10 mouse cellular contexts compared by ENCODE assay signal in genomic region chr8:123520048-123520447, GRCm38 (mm10). TPM values are rescaled to one million over a fixed set of nuclear protein-coding genes. Genes with fewer than 3 reads are reported as not detected.
DNase-seq lines count a peak whose midpoint lies in the region; ATAC-seq and TF ChIP-seq lines count a peak whose summit lies in the region.
"Not testable (repeated sequence)": the region's sequence is repeated elsewhere in the genome, so short reads cannot be mapped to it uniquely, and the experiment has no call there.
"Had no signal": no experiment of that assay in that cellular context is flagged by ENCODE, and none has a peak within 500 bp of the region (broad histone marks: within the 10 kb centered on the region; RNA-seq: fewer than 3 reads in every experiment).

No protein-coding gene starts in this region.

- peaks cover 6 to 17% of the 10 kb centered on the region in 2 experiments for H3K4me1 ChIP-seq in CH12.LX (ENCODE audit: control insufficient read depth in 1 of 2, insufficient read depth in 2 of 2)
- not testable (repeated sequence) for H3K4me1 ChIP-seq in MEL (ENCODE audit: control insufficient read depth in 1 of 2, insufficient read depth in 2 of 2, low read length in 2 of 2); kidney, postnatal 0 days (replicated peaks; ENCODE audit: insufficient read depth, low read length)
- peaks cover 26% of the 10 kb centered on the region for H3K4me1 ChIP-seq in hindbrain, embryonic 10.5 days (replicated peaks)
- H3K4me1 ChIP-seq in hindbrain, embryonic 15.5 days (replicated peaks): peaks cover 28% of the 10 kb centered on the region
- peaks cover 35% of the 10 kb centered on the region for H3K4me1 ChIP-seq in neural tube, embryonic 15.5 days

- in situ Hi-C loops in CH12.LX (cut with MboI; ENCODE audit: low pct_ligation_motif_present, low pct_unique_long_range_greater_than_20kb, low sequenced_read_pairs): not testable (repeated sequence)

- not testable (repeated sequence) for DNase-seq in CH12.LX (ENCODE audit: extremely low read depth); hindbrain, embryonic 10.5 days (ENCODE audit: low spot score); kidney, postnatal 0 days (ENCODE audit: low spot score)
- peak; percentile 21 for DNase-seq in MEL (ENCODE audit: low read depth, low spot score)

- TF ChIP-seq POLR2A in CH12.LX (IDR thresholded peaks at IDR 0.05; ENCODE audit: low read depth, low read length); MEL (IDR thresholded peaks at IDR 0.05; ENCODE audit: control insufficient read depth in 1 of 2, insufficient read depth in 1 of 2, low read depth in 1 of 2, low read length in 2 of 2, poor library complexity in 1 of 2); myocyte (IDR thresholded peaks at IDR 0.05; ENCODE audit: insufficient read length, low read depth): not testable (repeated sequence)

- not testable (repeated sequence) for TF ChIP-seq EP300 in CH12.LX (IDR thresholded peaks at IDR 0.05; ENCODE audit: low read length); MEL (IDR thresholded peaks at IDR 0.05; ENCODE audit: low read depth in 1 of 2, low read length in 2 of 2)

- not testable (repeated sequence) for H3ac ChIP-seq in myocyte (ENCODE audit: control insufficient read depth, insufficient read length)

- H3K27ac ChIP-seq in CH12.LX (ENCODE audit: insufficient read depth, low read depth); MEL (ENCODE audit: control insufficient read depth, low read depth, low read length); hindbrain, embryonic 10.5 days; hindbrain, embryonic 15.5 days (replicated peaks); kidney, postnatal 0 days; neural tube, embryonic 15.5 days (replicated peaks): not testable (repeated sequence)

- peaks cover 25% of the 10 kb centered on the region for H3K27me3 ChIP-seq in CH12.LX (replicated peaks)
- not testable (repeated sequence) for H3K27me3 ChIP-seq in MEL (ENCODE audit: control insufficient read depth in 1 of 2, insufficient read depth in 2 of 2, low read length in 2 of 2); hindbrain, embryonic 15.5 days; kidney, postnatal 0 days (ENCODE audit: insufficient read depth, low read length); myocyte (ENCODE audit: control insufficient read depth, insufficient read depth, insufficient read length); neural tube, embryonic 15.5 days (replicated peaks)
- peaks cover 27% of the 10 kb centered on the region for H3K27me3 ChIP-seq in hindbrain, embryonic 10.5 days (ENCODE audit: insufficient read depth, poor library complexity, severe bottlenecking)

- not testable (repeated sequence) for H3K79me2 ChIP-seq in CH12.LX (replicated peaks; ENCODE audit: control insufficient read depth, extremely low read depth, insufficient read depth, poor library complexity, severe bottlenecking); MEL (ENCODE audit: control insufficient read depth, insufficient read depth, low read length, poor library complexity)
- H3K79me2 ChIP-seq in myocyte (ENCODE audit: control insufficient read depth, insufficient read depth): peaks cover 11% of the 10 kb centered on the region

- TF ChIP-seq RAD21 in CH12.LX (IDR thresholded peaks at IDR 0.05; ENCODE audit: low read depth, low read length); MEL (IDR thresholded peaks at IDR 0.05; ENCODE audit: low read depth, low read length): not testable (repeated sequence)

- 83% methylated on average over 1 of the region's 1 CpGs for WGBS in hindbrain, embryonic 10.5 days
- WGBS in hindbrain, embryonic 15.5 days: 81% methylated on average over 1 of the region's 1 CpGs
- WGBS in kidney, postnatal 0 days: 93% methylated on average over 1 of the region's 1 CpGs
- 97% methylated on average over 1 of the region's 1 CpGs for WGBS in neural tube, embryonic 15.5 days

- H3K36me3 ChIP-seq in CH12.LX (replicated peaks in 1 of 2; ENCODE audit: control insufficient read depth in 1 of 2, insufficient read depth in 1 of 2, low read length in 1 of 2) (peaks cover 29 to 43% of the 10 kb centered on the region in 2 experiments), myocyte (ENCODE audit: control insufficient read depth, insufficient read depth) (peaks cover 16% of the 10 kb centered on the region)
- not testable (repeated sequence) for H3K36me3 ChIP-seq in MEL (ENCODE audit: control insufficient read depth in 1 of 2, insufficient read depth in 2 of 2, low read length in 2 of 2)
- peaks cover 49% of the 10 kb centered on the region for H3K36me3 ChIP-seq in hindbrain, embryonic 10.5 days
- H3K36me3 ChIP-seq in hindbrain, embryonic 15.5 days: peaks cover 36% of the 10 kb centered on the region
- peaks cover 36% of the 10 kb centered on the region for H3K36me3 ChIP-seq in kidney, postnatal 0 days (ENCODE audit: insufficient read depth, low read length)
- peaks cover 41% of the 10 kb centered on the region for H3K36me3 ChIP-seq in neural tube, embryonic 15.5 days

- H3K9me3 ChIP-seq in CH12.LX (replicated peaks; ENCODE audit: low read length); MEL (replicated peaks; ENCODE audit: insufficient read depth, low read length); hindbrain, embryonic 10.5 days; hindbrain, embryonic 15.5 days; kidney, postnatal 0 days (replicated peaks; ENCODE audit: low read length); neural tube, embryonic 15.5 days (replicated peaks): not testable (repeated sequence)

- H3K4me3 ChIP-seq in CH12.LX (replicated peaks in 1 of 3; ENCODE audit: low read depth in 2 of 3, low read length in 2 of 3, poor library complexity in 1 of 3); MEL (ENCODE audit: control insufficient read depth in 1 of 2, insufficient read depth in 1 of 2, low read depth in 2 of 2, low read length in 2 of 2); hindbrain, embryonic 15.5 days; kidney, postnatal 0 days (replicated peaks; ENCODE audit: low read depth, low read length); neural tube, embryonic 15.5 days (replicated peaks): not testable (repeated sequence)
- H3K4me3 ChIP-seq in hindbrain, embryonic 10.5 days: peak overlapping the region; percentile 71; the same call in 1 of the 2 replicates
- peak overlapping the region; percentile 63 for H3K4me3 ChIP-seq in myocyte

- dilution Hi-C loops in CH12.LX (cut with MboI; ENCODE audit: extremely low pct_ligation_motif_present, extremely low pct_unique_long_range_greater_than_20kb, low sequenced_read_pairs): not testable (repeated sequence)

- not testable (repeated sequence) for H3K9ac ChIP-seq in CH12.LX (ENCODE audit: insufficient read depth, low read depth); MEL (ENCODE audit: control insufficient read depth, low read depth, low read length, poor library complexity, severe bottlenecking); hindbrain, embryonic 15.5 days; kidney, postnatal 0 days (ENCODE audit: low read depth, low read length); neural tube, embryonic 15.5 days (replicated peaks)

- TF ChIP-seq CTCF in CH12.LX (conservative IDR thresholded peaks at IDR 0.05 in 1 of 2, IDR thresholded peaks at IDR 0.05 in 1 of 2; ENCODE audit: low read depth in 2 of 2, low read length in 2 of 2); MEL (IDR thresholded peaks at IDR 0.05 in 2 of 3, conservative IDR thresholded peaks at IDR 0.05 in 1 of 3; ENCODE audit: control insufficient read depth in 1 of 3, insufficient read depth in 1 of 3, low read depth in 2 of 3, low read length in 3 of 3, poor library complexity in 1 of 3, severe bottlenecking in 1 of 3): not testable (repeated sequence)
- TF ChIP-seq CTCF in kidney, postnatal 0 days (IDR thresholded peaks at IDR 0.05; ENCODE audit: low read depth): peak; percentile 17; the same call in 1 of the 2 replicates

- not testable (repeated sequence) for ATAC-seq in hindbrain, embryonic 15.5 days (ENCODE audit: low FRiP score, low read depth); kidney, postnatal 0 days (replicated peaks; ENCODE audit: low FRiP score, low read depth); neural tube, embryonic 15.5 days (ENCODE audit: low FRiP score)

- not testable (repeated sequence) for H3K4me2 ChIP-seq in CH12.LX (ENCODE audit: insufficient read depth, low read depth, poor library complexity, severe bottlenecking); kidney, postnatal 0 days (ENCODE audit: low read length); myocyte (ENCODE audit: low read depth)
- H3K4me2 ChIP-seq in hindbrain, embryonic 15.5 days: peak overlapping the region; percentile 77; the same call in 1 of the 2 replicates
- peak overlapping the region; percentile 76 for H3K4me2 ChIP-seq in neural tube, embryonic 15.5 days

RNA-seq across cellular contexts. Expression of gene Gas8, which starts 1.4 kb away (rescaled TPM):
- total RNA-seq in CH12.LX (2012; rRNA removed): 15.2 and 18.5 TPM in 2 replicates
- total RNA-seq in CH12.LX (2014; rRNA removed): 6.0 and 8.3 TPM in 2 replicates
- 22.0 and 28.7 TPM in 2 replicates for polyA plus RNA-seq in CH12.LX (2012; ENCODE audit: insufficient read length, low read depth)
- total RNA-seq in MEL (2012; rRNA removed): 12.5 and 14.4 TPM in 2 replicates
- polyA plus RNA-seq in MEL (2012; ENCODE audit: insufficient read depth in 1 of 2, insufficient read length in 2 of 2, low read depth in 1 of 2, low replicate concordance in 2 of 2, missing spikeins in 1 of 2): 100 to 1,000 TPM in 1 of 2 experiments, 10 to 100 TPM in 1; 20.8 to 179 TPM
- polyA plus RNA-seq in hindbrain, embryonic 10.5 days (2016; fragmentation: Nextera tagmentation; extraction: Ambion mirVana): 41.9 and 43.1 TPM in 2 replicates
- 39.0 and 43.3 TPM in 2 replicates for polyA plus RNA-seq in hindbrain, embryonic 15.5 days (2015; fragmentation: Nextera tagmentation; extraction: Ambion mirVana)
- 27.1 and 29.2 TPM in 2 replicates for polyA plus RNA-seq in kidney, postnatal 0 days (2015; fragmentation: Nextera tagmentation; extraction: Ambion mirVana)
- 25.6 TPM for polyA plus RNA-seq in myocyte (2012; fragmentation: generic; extraction: Trizol)
- polyA plus RNA-seq in neural tube, embryonic 15.5 days (2015; fragmentation: Nextera tagmentation; extraction: Ambion mirVana): 34.3 and 37.5 TPM in 2 replicates

RNA-seq across cellular contexts. Expression of gene Dbndd1, which starts 4.8 kb away (rescaled TPM):
- total RNA-seq in CH12.LX (2012; rRNA removed) (0.38 and 0.55 TPM in 2 replicates), CH12.LX (2014; rRNA removed) (not detected in 2 replicates), MEL (2012; rRNA removed) (0.29 and 0.73 TPM in 2 replicates)
- polyA plus RNA-seq in CH12.LX (2012; ENCODE audit: insufficient read length, low read depth) (2.1 and 2.5 TPM in 2 replicates), MEL (2012; ENCODE audit: insufficient read depth in 1 of 2, insufficient read length in 2 of 2, low read depth in 1 of 2, low replicate concordance in 2 of 2, missing spikeins in 1 of 2) (1 to 10 TPM in 1 of 2 experiments, not detected in 1; 4.2 TPM), myocyte (2012; fragmentation: generic; extraction: Trizol) (14.2 TPM)
- polyA plus RNA-seq in hindbrain, embryonic 10.5 days (2016; fragmentation: Nextera tagmentation; extraction: Ambion mirVana): 19.4 and 38.1 TPM in 2 replicates
- 80.1 and 90.3 TPM in 2 replicates for polyA plus RNA-seq in hindbrain, embryonic 15.5 days (2015; fragmentation: Nextera tagmentation; extraction: Ambion mirVana)
- 2.4 and 3.3 TPM in 2 replicates for polyA plus RNA-seq in kidney, postnatal 0 days (2015; fragmentation: Nextera tagmentation; extraction: Ambion mirVana)
- 67.0 and 84.1 TPM in 2 replicates for polyA plus RNA-seq in neural tube, embryonic 15.5 days (2015; fragmentation: Nextera tagmentation; extraction: Ambion mirVana)
- total RNA-seq: common myeloid progenitor, adult 5-6 weeks had no signal
- polyA plus RNA-seq: erythroblast, embryonic 14.5 days; G1E had no signal

RNA-seq across cellular contexts. Expression of gene Afg3l1, which starts 42.3 kb away (rescaled TPM):
- total RNA-seq in CH12.LX (2012; rRNA removed) (36.0 and 36.2 TPM in 2 replicates), CH12.LX (2014; rRNA removed) (16.4 and 20.3 TPM in 2 replicates), MEL (2012; rRNA removed) (27.5 and 31.0 TPM in 2 replicates)
- polyA plus RNA-seq in CH12.LX (2012; ENCODE audit: insufficient read length, low read depth) (47.6 and 48.0 TPM in 2 replicates), MEL (2012; ENCODE audit: insufficient read depth in 1 of 2, insufficient read length in 2 of 2, low read depth in 1 of 2, low replicate concordance in 2 of 2, missing spikeins in 1 of 2) (10 to 100 TPM in 1 of 2 experiments, not detected in 1; 68.4 TPM), myocyte (2012; fragmentation: generic; extraction: Trizol) (35.0 TPM)
- 54.9 and 55.3 TPM in 2 replicates for polyA plus RNA-seq in hindbrain, embryonic 10.5 days (2016; fragmentation: Nextera tagmentation; extraction: Ambion mirVana)
- 49.9 and 52.9 TPM in 2 replicates for polyA plus RNA-seq in hindbrain, embryonic 15.5 days (2015; fragmentation: Nextera tagmentation; extraction: Ambion mirVana)
- 40.3 and 48.0 TPM in 2 replicates for polyA plus RNA-seq in kidney, postnatal 0 days (2015; fragmentation: Nextera tagmentation; extraction: Ambion mirVana)
- 47.3 and 50.7 TPM in 2 replicates for polyA plus RNA-seq in neural tube, embryonic 15.5 days (2015; fragmentation: Nextera tagmentation; extraction: Ambion mirVana)
